Mouse (Mus musculus): ENCODE results near the gene Evi2. TPM values are rescaled to one million over a fixed set of nuclear protein-coding genes. Genes with fewer than 3 reads are reported as not detected.
A peak's percentile ranks its signal among the peaks of the same experiment; 100 is the strongest.

Evi2 gene
- polyA plus RNA-seq, 1 experiment from 2014 or later, result 0.89 TPM

DNA sequence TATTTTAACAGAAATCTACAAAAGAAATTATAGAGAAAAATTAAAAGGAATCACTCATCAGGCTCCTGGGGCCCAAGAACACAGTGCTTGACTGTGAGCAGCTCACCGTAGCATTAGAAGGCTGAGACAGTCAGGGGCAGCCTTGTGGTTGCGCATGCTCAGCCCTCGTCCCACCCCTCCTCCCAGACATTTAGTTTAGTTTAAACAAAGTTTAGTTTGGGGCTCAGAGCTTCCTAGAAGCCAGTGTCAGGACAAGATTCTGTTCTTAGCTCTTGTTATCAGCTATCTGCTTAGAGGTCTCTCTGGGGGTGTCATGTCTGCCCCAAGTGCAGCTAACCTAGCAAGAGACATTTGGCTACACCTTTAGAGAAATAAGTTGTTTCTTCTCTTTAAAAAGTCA lies 1.8 kb downstream of the Evi2 start:
- no peak overlapping the region for H3K9ac ChIP-seq (ENCODE audit: low read length)
- WGBS, result 83% methylated on average over 3 of the region's 3 CpGs
- ATAC-seq (ENCODE audit: insufficient read depth, low FRiP score), result no peak

DNA sequence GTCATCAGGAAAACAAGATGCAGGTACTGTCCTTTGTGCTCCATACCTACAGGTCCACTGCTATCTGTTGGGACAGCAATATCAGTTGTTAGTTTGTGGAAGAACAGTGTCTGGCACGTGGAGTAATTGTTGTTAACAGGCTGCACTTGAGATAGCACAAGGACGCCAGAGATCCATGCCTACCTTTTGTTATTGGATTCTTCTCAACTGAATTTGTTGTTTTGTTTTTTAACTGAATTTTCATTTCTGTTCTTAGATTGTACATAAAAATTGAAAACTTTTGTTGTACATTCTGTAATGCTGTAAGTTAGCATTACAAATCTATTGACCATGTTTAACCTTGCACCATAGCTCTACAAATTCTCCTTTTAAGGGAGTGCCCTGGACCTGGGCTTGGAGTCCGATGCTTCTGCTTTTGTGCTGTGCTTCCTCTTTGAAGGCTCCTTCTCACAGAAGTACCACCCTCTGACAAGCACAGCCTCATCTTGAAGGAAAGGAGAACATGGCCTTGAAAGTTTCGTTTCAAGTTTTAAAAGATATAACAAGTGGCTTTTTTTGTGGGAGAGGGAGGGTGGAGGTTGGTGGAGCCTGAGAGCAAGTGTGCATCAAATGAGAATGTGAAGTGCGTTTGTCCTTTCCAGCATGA lies 2.5 kb downstream of the Evi2 start:
- H3K4me3 ChIP-seq (replicated peaks; ENCODE audit: low read length), result no peak overlapping the region
- H3K9me3 ChIP-seq (replicated peaks; ENCODE audit: control insufficient read depth, low read length), result no peaks in the 10 kb centered on the region
- no peak overlapping the region for H3K4me2 ChIP-seq (ENCODE audit: low read depth, low read length)
- no peak overlapping the region for H3K9ac ChIP-seq (ENCODE audit: low read length)
- 84% methylated on average over 5 of the region's 5 CpGs for WGBS
- no peaks in the 10 kb centered on the region for H3K27me3 ChIP-seq (ENCODE audit: control insufficient read depth, insufficient read depth, low read length)
- H3K36me3 ChIP-seq (ENCODE audit: control insufficient read depth, insufficient read depth, low read length), result no peaks in the 10 kb centered on the region
- H3K27ac ChIP-seq (ENCODE audit: low read length), result peak overlapping the region; percentile 46; the same call in 1 of the 2 replicates
- no peaks in the 10 kb centered on the region for H3K4me1 ChIP-seq (ENCODE audit: control insufficient read depth, insufficient read depth, low read length)
- ATAC-seq (ENCODE audit: insufficient read depth, low FRiP score), result no peak

More for the DNA sequence above, 1.8 kb downstream of the Evi2 start:
- no peak overlapping the region for H3K27ac ChIP-seq (ENCODE audit: low read length)
- H3K4me2 ChIP-seq (ENCODE audit: low read depth, low read length), result no peak overlapping the region
- no peaks in the 10 kb centered on the region for H3K27me3 ChIP-seq (ENCODE audit: control insufficient read depth, insufficient read depth, low read length)
- no peaks in the 10 kb centered on the region for H3K4me1 ChIP-seq (ENCODE audit: control insufficient read depth, insufficient read depth, low read length)
- no peaks in the 10 kb centered on the region for H3K36me3 ChIP-seq (ENCODE audit: control insufficient read depth, insufficient read depth, low read length)
- no peaks in the 10 kb centered on the region for H3K9me3 ChIP-seq (replicated peaks; ENCODE audit: control insufficient read depth, low read length)
- no peak overlapping the region for H3K4me3 ChIP-seq (replicated peaks; ENCODE audit: low read length)

DNA sequence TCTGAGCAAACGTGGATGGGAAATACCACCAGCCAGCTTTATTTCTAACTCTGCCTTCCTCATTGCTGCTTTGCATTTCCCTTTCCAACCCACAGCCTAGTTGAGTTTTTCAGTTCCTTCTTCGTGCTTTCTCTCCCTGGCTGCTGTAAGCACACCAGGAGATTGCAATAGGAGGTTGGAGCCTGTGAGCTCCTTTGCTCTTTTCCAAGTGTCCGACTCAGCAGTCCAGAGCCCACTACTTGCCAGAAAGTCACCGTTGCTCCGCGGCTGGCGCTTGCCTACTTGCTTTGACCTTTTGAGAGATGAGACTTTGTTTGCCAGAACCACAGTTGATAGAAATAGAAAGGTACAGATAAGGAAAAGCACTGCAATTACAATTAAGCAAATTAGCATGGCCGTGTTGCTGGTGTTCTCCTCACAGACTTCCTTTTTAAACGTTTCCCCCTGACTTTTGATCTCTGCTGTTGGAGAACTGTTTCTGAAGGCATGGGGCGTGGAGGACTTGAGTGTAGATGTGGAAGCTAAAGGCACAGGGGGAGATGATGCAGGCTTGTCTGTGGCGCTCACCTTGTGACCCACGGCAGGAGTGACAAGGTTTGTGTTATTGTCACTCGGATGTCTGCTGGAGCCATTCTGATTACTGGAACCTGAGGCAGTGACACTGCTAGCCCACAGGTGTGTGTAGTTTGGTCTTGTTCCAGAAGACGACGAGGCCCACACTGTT lies 3.2 kb downstream of the Evi2 start:
- WGBS, result 70% methylated on average over 15 of the region's 15 CpGs

DNA sequence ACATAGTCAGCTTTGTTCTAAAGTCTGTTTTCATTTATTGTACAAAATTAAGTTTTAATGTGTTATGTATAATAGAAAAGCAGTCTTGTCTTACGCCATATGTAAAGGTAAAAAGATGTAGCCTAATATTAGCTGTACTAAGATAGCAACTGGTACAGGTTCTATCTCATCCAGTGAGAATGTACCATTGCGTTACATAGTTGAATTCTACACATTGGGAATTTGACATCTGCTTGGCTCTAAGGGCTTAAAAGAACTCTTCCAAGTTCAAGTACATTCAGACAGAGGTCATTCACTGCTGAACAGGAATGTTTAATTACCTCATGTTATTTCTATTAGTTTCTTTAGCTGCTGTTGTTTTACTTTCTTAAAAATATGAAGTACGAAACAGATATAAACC lies 3.8 kb downstream of the Evi2 start:
- no peak for ATAC-seq (ENCODE audit: insufficient read depth, low FRiP score)
- WGBS, result 85% methylated on average over 3 of the region's 3 CpGs

More for the DNA sequence above, 3.2 kb downstream of the Evi2 start:
- Histone ChIP-seq H3K4me1 (ENCODE audit: control insufficient read depth, insufficient read depth, low read length) (no peaks in the 10 kb centered on the region), H3K9ac (ENCODE audit: low read length) (no peak overlapping the region), H3K27ac (ENCODE audit: low read length) (peak overlapping the region; percentile 46; the same call in 1 of the 2 replicates), H3K36me3 (ENCODE audit: control insufficient read depth, insufficient read depth, low read length) (no peaks in the 10 kb centered on the region), H3K27me3 (ENCODE audit: control insufficient read depth, insufficient read depth, low read length) (no peaks in the 10 kb centered on the region), H3K9me3 (replicated peaks; ENCODE audit: control insufficient read depth, low read length) (no peaks in the 10 kb centered on the region), H3K4me2 (ENCODE audit: low read depth, low read length) (no peak overlapping the region), H3K4me3 (replicated peaks; ENCODE audit: low read length) (no peak overlapping the region)
- ATAC-seq (ENCODE audit: insufficient read depth, low FRiP score), result no peak

DNA sequence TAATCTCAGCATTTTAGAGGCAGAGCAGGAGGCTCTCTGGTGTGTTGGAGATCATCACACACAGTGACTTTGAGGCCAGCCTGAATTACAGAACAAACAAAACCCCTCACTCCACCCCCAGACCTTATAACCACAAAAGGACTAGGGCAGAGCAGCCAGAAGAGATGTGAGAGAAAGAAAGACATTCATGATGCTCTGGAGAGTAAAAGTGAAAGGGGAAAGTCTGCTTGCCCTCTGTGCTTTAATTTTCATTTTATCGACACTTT lies 6.1 kb downstream of the Evi2 start:
- 82% methylated on average over 1 of the region's 1 CpGs for WGBS

More for the DNA sequence above, 3.8 kb downstream of the Evi2 start:
- H3K9me3 ChIP-seq (replicated peaks; ENCODE audit: control insufficient read depth, low read length), result no peaks in the 10 kb centered on the region
- H3K4me1 ChIP-seq (ENCODE audit: control insufficient read depth, insufficient read depth, low read length), result no peaks in the 10 kb centered on the region
- H3K27me3 ChIP-seq (ENCODE audit: control insufficient read depth, insufficient read depth, low read length), result no peaks in the 10 kb centered on the region
- peak overlapping the region; percentile 46; the same call in 1 of the 2 replicates for H3K27ac ChIP-seq (ENCODE audit: low read length)
- no peak overlapping the region for H3K9ac ChIP-seq (ENCODE audit: low read length)
- H3K36me3 ChIP-seq (ENCODE audit: control insufficient read depth, insufficient read depth, low read length), result no peaks in the 10 kb centered on the region
- no peak overlapping the region for H3K4me3 ChIP-seq (replicated peaks; ENCODE audit: low read length)
- H3K4me2 ChIP-seq (ENCODE audit: low read depth, low read length), result no peak overlapping the region

DNA sequence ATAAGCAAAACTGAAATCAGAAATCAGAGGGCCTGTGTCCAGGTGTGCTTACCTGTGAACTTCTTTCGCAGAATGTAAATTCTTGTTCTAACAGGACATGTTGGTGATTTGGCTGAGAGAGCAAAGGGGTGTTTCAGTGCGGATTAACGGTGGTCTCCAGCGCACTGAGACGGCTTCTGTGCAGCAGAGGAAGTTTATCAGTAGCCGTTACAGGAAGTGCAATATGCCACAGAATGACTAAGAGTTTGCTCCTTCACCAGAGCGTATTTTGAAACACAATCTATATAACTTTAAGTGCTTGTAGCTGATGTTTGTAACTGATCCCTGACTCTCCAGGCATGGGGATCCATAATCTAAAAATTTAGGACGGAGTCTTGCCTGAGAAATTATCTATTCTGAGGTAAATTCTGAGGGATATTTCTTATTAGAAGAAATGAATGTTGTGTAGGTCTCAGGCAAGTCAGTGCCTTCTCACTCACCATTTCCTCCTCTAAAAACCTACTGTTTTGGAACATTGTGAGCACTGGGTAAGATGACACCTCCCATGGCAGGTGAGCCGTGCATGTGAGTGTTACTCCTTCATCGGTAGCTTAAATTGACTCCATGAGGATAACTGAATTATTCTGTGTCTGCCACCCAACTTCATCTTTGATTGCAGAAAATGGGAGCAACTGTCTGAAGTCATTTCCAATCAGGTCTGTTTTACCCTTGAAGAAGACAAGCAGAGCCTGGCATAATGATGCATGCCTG lies 6.7 kb downstream of the Evi2 start, which contains the start of gene Evi2b:
Gene Evi2b, minus strand, starts transcription at position 203 of the 750 bp plus-strand sequence.
- H3K4me3 ChIP-seq (replicated peaks; ENCODE audit: low read length), result no peak within 1 kb of the TSS
- H3K36me3 ChIP-seq (ENCODE audit: control insufficient read depth, insufficient read depth, low read length), result no peaks in the 10 kb centered on the region
- ATAC-seq (ENCODE audit: insufficient read depth, low FRiP score), result no peak
- 66% methylated on average over 10 of the region's 10 CpGs for WGBS
- no peaks in the 10 kb centered on the region for H3K27me3 ChIP-seq (ENCODE audit: control insufficient read depth, insufficient read depth, low read length)
- no peak within 1 kb of the TSS for H3K4me2 ChIP-seq (ENCODE audit: low read depth, low read length)
- H3K4me1 ChIP-seq (ENCODE audit: control insufficient read depth, insufficient read depth, low read length), result 0 out of 2 replicates have a peak, but pooled peaks cover 2% of the 10 kb centered on the region
- no peak within 1 kb of the TSS for H3K9ac ChIP-seq (ENCODE audit: low read length)
- H3K27ac ChIP-seq (ENCODE audit: low read length), result no peak within 1 kb of the TSS
- no peaks in the 10 kb centered on the region for H3K9me3 ChIP-seq (replicated peaks; ENCODE audit: control insufficient read depth, low read length)

More for the DNA sequence above, 6.1 kb downstream of the Evi2 start:
- Histone ChIP-seq H3K27me3 (ENCODE audit: control insufficient read depth, insufficient read depth, low read length) (no peaks in the 10 kb centered on the region), H3K9ac (ENCODE audit: low read length) (no peak overlapping the region), H3K27ac (ENCODE audit: low read length) (no peak overlapping the region), H3K36me3 (ENCODE audit: control insufficient read depth, insufficient read depth, low read length) (no peaks in the 10 kb centered on the region), H3K4me3 (replicated peaks; ENCODE audit: low read length) (no peak overlapping the region), H3K4me1 (ENCODE audit: control insufficient read depth, insufficient read depth, low read length) (0 out of 2 replicates have a peak, but pooled peaks cover 2% of the 10 kb centered on the region), H3K4me2 (ENCODE audit: low read depth, low read length) (no peak overlapping the region), H3K9me3 (replicated peaks; ENCODE audit: control insufficient read depth, low read length) (no peaks in the 10 kb centered on the region)
- ATAC-seq (ENCODE audit: insufficient read depth, low FRiP score), result no peak

DNA sequence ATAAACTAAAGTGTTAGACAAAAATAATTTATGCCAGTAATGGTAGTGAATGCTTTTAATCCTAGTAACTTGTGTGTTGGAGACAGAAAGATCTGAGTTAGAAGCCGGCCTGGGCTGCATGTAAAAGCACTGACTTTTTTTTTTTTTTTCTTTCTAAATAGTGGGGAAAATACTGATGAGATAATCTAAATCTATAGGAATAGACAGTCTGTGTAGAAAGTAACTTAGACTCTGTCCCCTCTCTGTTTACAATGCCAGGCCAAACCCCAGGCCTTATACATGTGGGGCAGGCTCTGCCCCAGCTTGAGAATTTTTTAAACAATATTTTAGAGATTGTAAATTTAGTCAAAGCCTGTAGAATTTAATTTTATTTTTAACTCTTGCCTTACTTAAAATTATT lies 7.4 kb downstream of the Evi2 start:
- Histone ChIP-seq H3K9ac (ENCODE audit: low read length) (no peak overlapping the region), H3K4me1 (ENCODE audit: control insufficient read depth, insufficient read depth, low read length) (0 out of 2 replicates have a peak, but pooled peaks cover 2% of the 10 kb centered on the region), H3K27me3 (ENCODE audit: control insufficient read depth, insufficient read depth, low read length) (no peaks in the 10 kb centered on the region), H3K9me3 (replicated peaks; ENCODE audit: control insufficient read depth, low read length) (no peaks in the 10 kb centered on the region), H3K4me3 (replicated peaks; ENCODE audit: low read length) (no peak overlapping the region), H3K4me2 (ENCODE audit: low read depth, low read length) (no peak overlapping the region), H3K36me3 (ENCODE audit: control insufficient read depth, insufficient read depth, low read length) (no peaks in the 10 kb centered on the region), H3K27ac (ENCODE audit: low read length) (no peak overlapping the region)
- WGBS, result 63% methylated on average over 1 of the region's 1 CpGs
- no peak for ATAC-seq (ENCODE audit: insufficient read depth, low FRiP score)

DNA sequence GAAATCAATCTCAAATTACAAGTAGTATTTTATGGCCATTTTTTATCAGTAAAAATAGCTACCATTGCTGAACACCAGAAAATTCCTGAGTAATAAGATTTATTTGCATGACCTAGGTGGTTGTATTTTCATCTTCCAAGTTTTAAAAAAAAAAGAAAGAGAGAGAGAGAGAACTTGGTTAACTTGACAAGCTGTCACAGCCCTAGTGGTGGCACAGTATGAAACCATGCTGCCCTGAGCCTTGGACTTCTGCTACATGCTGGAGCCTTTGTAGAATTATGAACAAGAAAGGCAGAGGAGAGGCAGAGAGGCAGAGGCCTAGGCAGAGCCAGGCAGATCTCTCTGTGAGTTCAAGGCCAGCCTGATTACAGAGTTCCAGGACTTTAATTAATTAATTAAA lies 8.5 kb downstream of the Evi2 start:
- no peak overlapping the region for H3K4me2 ChIP-seq (ENCODE audit: low read depth, low read length)
- H3K4me3 ChIP-seq (replicated peaks; ENCODE audit: low read length), result no peak overlapping the region
- H3K4me1 ChIP-seq (ENCODE audit: control insufficient read depth, insufficient read depth, low read length), result 0 out of 2 replicates have a peak, but pooled peaks cover 2% of the 10 kb centered on the region
- H3K27ac ChIP-seq (ENCODE audit: low read length), result no peak overlapping the region
- no peaks in the 10 kb centered on the region for H3K27me3 ChIP-seq (ENCODE audit: control insufficient read depth, insufficient read depth, low read length)
- no peak overlapping the region for H3K9ac ChIP-seq (ENCODE audit: low read length)
- H3K36me3 ChIP-seq (ENCODE audit: control insufficient read depth, insufficient read depth, low read length), result no peaks in the 10 kb centered on the region
- H3K9me3 ChIP-seq (replicated peaks; ENCODE audit: control insufficient read depth, low read length), result no peaks in the 10 kb centered on the region
- no peak for ATAC-seq (ENCODE audit: insufficient read depth, low FRiP score)

DNA sequence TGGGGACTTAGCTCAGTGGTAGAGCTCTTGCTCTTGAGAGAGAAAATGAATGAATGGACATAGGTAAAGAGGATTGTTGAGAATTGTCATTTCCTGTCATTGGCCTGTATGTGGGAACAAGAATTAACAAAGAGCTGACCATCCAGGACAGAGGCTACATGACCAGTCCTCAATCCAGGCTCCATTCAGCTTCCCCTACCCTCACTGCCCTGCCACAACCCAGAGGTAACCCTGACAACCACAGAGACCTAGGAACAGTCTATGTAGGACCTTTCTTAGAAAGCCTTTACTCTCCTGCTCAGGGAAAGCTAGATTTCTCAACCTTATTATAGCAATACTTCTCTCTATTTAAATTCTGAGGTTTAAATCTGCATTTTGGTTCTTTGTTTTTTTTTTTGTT lies 9.6 kb downstream of the Evi2 start:
- Histone ChIP-seq H3K9me3 (replicated peaks; ENCODE audit: control insufficient read depth, low read length) (no peaks in the 10 kb centered on the region), H3K4me2 (ENCODE audit: low read depth, low read length) (no peak overlapping the region), H3K27me3 (ENCODE audit: control insufficient read depth, insufficient read depth, low read length) (no peaks in the 10 kb centered on the region), H3K9ac (ENCODE audit: low read length) (no peak overlapping the region), H3K27ac (ENCODE audit: low read length) (no peak overlapping the region), H3K4me1 (ENCODE audit: control insufficient read depth, insufficient read depth, low read length) (0 out of 2 replicates have a peak, but pooled peaks cover 2% of the 10 kb centered on the region), H3K36me3 (ENCODE audit: control insufficient read depth, insufficient read depth, low read length) (no peaks in the 10 kb centered on the region), H3K4me3 (replicated peaks; ENCODE audit: low read length) (no peak overlapping the region)
- ATAC-seq (ENCODE audit: insufficient read depth, low FRiP score), result no peak

Measured in stomach, embryonic 16.5 days (tissue).